Mouse (Mus musculus) spleen, adult 2 months (tissue): ENCODE data around the gene Nfia.

Experiments
- CTCF ChIP-seq: fragments of 200-500 bp; IDR thresholded peaks from 2 replicates; pipeline ENCODE4 v1.5.1; 2011; ENCODE audit warnings: mild to moderate bottlenecking, inconsistent platforms; ENCODE audit not compliant: insufficient read depth, insufficient read length, insufficient replicate concordance; ENCODE audit errors: extremely low read depth
- POLR2A ChIP-seq: fragments of 200-500 bp; IDR thresholded peaks from 2 replicates; pipeline ENCODE4 v1.6.1; 2011; ENCODE audit warnings: low read depth, low read length, inconsistent platforms

DNA sequence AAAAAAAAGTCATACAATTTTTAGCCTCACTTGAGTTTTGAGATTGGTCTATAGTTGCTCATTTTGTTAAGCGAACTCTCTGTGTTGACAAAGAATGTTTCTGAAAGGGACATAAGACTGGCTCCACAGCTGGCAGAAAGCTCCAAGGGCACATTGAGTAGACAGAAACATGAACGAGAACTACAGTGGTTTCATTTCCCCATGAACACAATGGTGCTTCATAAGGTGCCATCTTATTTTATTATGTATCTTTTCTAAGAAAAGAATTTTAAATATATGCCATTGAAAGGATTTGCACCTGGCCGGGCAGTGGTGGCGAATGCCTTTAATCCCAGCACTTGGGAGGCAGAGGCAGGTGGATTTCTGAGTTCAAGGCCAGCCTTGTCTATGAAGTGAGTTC lies 337.4 kb downstream of the Nfia start:
- no peak for TF ChIP-seq CTCF
- TF ChIP-seq POLR2A: no peak
